Mouse (Mus musculus) heart, adult 2 months (tissue): Measurements from ENCODE around the gene Stat4.

Experiments
- CTCF ChIP-seq: fragments of 200-600 bp; IDR thresholded peaks from 2 replicates; pipeline ENCODE4 v1.8.1; 2022; ENCODE audit warnings: antibody characterized with exemption, mild to moderate bottlenecking, moderate library complexity
- POLR2A ChIP-seq: fragments of 200-500 bp; IDR thresholded peaks from 2 replicates; pipeline ENCODE4 v1.6.1; 2011; ENCODE audit warnings: mild to moderate bottlenecking, low read depth, low read length, control low read depth; ENCODE audit not compliant: insufficient read depth

DNA sequence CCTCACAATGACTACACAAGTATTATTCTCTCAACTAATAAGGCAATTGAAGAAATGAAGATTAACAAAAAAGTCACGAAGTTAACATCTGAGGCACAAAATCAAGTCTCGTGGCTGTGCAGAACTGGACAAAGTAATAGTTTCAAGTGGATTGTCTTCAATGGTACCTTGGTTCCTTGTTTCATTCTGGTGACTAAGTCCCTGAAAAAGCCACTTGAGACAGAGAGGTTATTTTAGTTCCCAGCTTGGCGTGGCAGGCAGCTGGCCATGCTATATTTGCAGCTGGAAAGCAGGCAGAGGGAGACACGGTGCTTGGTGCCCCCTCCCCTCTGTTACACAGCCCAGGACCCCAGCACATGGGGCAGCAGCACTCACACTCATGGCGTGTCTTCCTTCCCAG lies 70.2 kb downstream of the Stat4 start:
- TF ChIP-seq POLR2A: no peak
- TF ChIP-seq CTCF: no peak
